17 mouse cellular contexts compared by ENCODE assay signal in genomic region chr4:124526362-124526761, GRCm38 (mm10).
DNase-seq lines count a peak whose midpoint lies in the region; ATAC-seq and TF ChIP-seq lines count a peak whose summit lies in the region.
"Had no signal": no experiment of that assay in that cellular context is flagged by ENCODE, and none has a peak within 500 bp of the region (broad histone marks: within the 10 kb centered on the region; RNA-seq: fewer than 3 reads in every experiment).

No protein-coding gene starts in this region.

- no peak for TF ChIP-seq CTCF in stomach, postnatal 0 days (IDR thresholded peaks at IDR 0.05; ENCODE audit: low read depth)

- no peak overlapping the region for H3K9ac ChIP-seq in limb, embryonic 11.5 days (ENCODE audit: low read length)
- H3K9ac ChIP-seq in stomach, postnatal 0 days (ENCODE audit: low read length), result no peak overlapping the region
- no peak overlapping the region for H3K9ac ChIP-seq in liver, embryonic 11.5 days (ENCODE audit: low read depth, low read length)
- H3K9ac ChIP-seq: forebrain, embryonic 15.5 days; intestine, embryonic 15.5 days; liver, embryonic 14.5 days; midbrain, embryonic 12.5 days had no signal

- DNase-seq in embryo, embryonic 11 days, result peak; percentile 20
- DNase-seq in embryo, embryonic 9.5 days (ENCODE audit: extremely low spot score), result no peak
- peak; percentile 31 for DNase-seq in limb, embryonic 11.5 days (ENCODE audit: low spot score)
- DNase-seq in limb, embryonic 10.5 days (ENCODE audit: low spot score), result no peak
- peak; percentile 66 for DNase-seq in kidney, postnatal 14 days
- peak; percentile 19 to 70 for DNase-seq in lung, postnatal 4 days
- no peak for DNase-seq in stomach, postnatal 0 days (ENCODE audit: low spot score)
- DNase-seq in liver, embryonic 11.5 days (ENCODE audit: low spot score), result no peak
- DNase-seq: adrenal gland, postnatal 25 days; cerebellum, postnatal 10 days had no signal

- H3K4me3 ChIP-seq in limb, embryonic 11.5 days (ENCODE audit: low read depth, low read length), result no peak overlapping the region
- no peak overlapping the region for H3K4me3 ChIP-seq in limb, embryonic 10.5 days
- no peak overlapping the region for H3K4me3 ChIP-seq in stomach, postnatal 0 days (ENCODE audit: low read depth, low read length)
- H3K4me3 ChIP-seq in liver, embryonic 11.5 days (ENCODE audit: low read depth, low read length), result no peak overlapping the region
- H3K4me3 ChIP-seq: embryonic facial prominence, embryonic 10.5 days; erythroblast, embryonic 14.5 days; forebrain, embryonic 15.5 days; intestine, embryonic 15.5 days; midbrain, embryonic 12.5 days; myocyte had no signal

- H3K9me3 ChIP-seq in limb, embryonic 11.5 days (ENCODE audit: control insufficient read depth, low read length), result no peaks in the 10 kb centered on the region
- no peaks in the 10 kb centered on the region for H3K9me3 ChIP-seq in limb, embryonic 10.5 days (replicated peaks)
- H3K9me3 ChIP-seq in stomach, postnatal 0 days (ENCODE audit: control insufficient read depth, low read length), result no peaks in the 10 kb centered on the region
- H3K9me3 ChIP-seq in liver, embryonic 11.5 days (ENCODE audit: control insufficient read depth, low read length), result no peaks in the 10 kb centered on the region
- H3K9me3 ChIP-seq: embryonic facial prominence, embryonic 10.5 days; forebrain, embryonic 15.5 days; intestine, embryonic 15.5 days; midbrain, embryonic 12.5 days had no signal

- 0 out of 2 replicates have a peak, but pooled peaks cover 7% of the 10 kb centered on the region for H3K27me3 ChIP-seq in limb, embryonic 11.5 days (ENCODE audit: control insufficient read depth, insufficient read depth, low read length)
- H3K27me3 ChIP-seq in limb, embryonic 10.5 days (ENCODE audit: low read depth, poor library complexity, severe bottlenecking), result peaks cover 81% of the 10 kb centered on the region
- no peaks in the 10 kb centered on the region for H3K27me3 ChIP-seq in stomach, postnatal 0 days (ENCODE audit: control insufficient read depth, insufficient read depth, low read length)
- peaks cover 10% of the 10 kb centered on the region for H3K27me3 ChIP-seq in liver, embryonic 11.5 days (replicated peaks; ENCODE audit: control insufficient read depth, insufficient read depth, low read length)
- H3K27me3 ChIP-seq: forebrain, embryonic 15.5 days; intestine, embryonic 15.5 days had no signal

- no peak for ATAC-seq in limb, embryonic 11.5 days (ENCODE audit: insufficient number of reproducible peaks, low FRiP score, low TSS enrichment, low read depth)
- no peak for ATAC-seq in stomach, postnatal 0 days (ENCODE audit: low FRiP score, low TSS enrichment)
- ATAC-seq in liver, embryonic 11.5 days (replicated peaks; ENCODE audit: low FRiP score), result no peak
- ATAC-seq: forebrain, embryonic 15.5 days; intestine, embryonic 15.5 days had no signal

- no peak for TF ChIP-seq EP300 in stomach, postnatal 0 days (optimal IDR thresholded peaks at IDR 0.05)

- WGBS in limb, embryonic 11.5 days, result 11% methylated on average over 9 of the region's 9 CpGs
- WGBS in limb, embryonic 10.5 days, result 23% methylated on average over 9 of the region's 9 CpGs
- WGBS in stomach, postnatal 0 days, result 37% methylated on average over 9 of the region's 9 CpGs
- WGBS in liver, embryonic 11.5 days, result 69% methylated on average over 9 of the region's 9 CpGs

- H3K4me2 ChIP-seq in limb, embryonic 11.5 days (ENCODE audit: low read depth, severe bottlenecking), result no peak overlapping the region
- no peak overlapping the region for H3K4me2 ChIP-seq in stomach, postnatal 0 days (replicated peaks; ENCODE audit: low read depth)
- no peak overlapping the region for H3K4me2 ChIP-seq in liver, embryonic 11.5 days
- H3K4me2 ChIP-seq: forebrain, embryonic 15.5 days; intestine, embryonic 15.5 days; midbrain, embryonic 12.5 days had no signal

- no peaks in the 10 kb centered on the region for H3K36me3 ChIP-seq in limb, embryonic 11.5 days (ENCODE audit: control insufficient read depth, insufficient read depth, low read length)
- no peaks in the 10 kb centered on the region for H3K36me3 ChIP-seq in limb, embryonic 10.5 days
- H3K36me3 ChIP-seq in stomach, postnatal 0 days (ENCODE audit: control insufficient read depth, insufficient read depth, low read length), result no peaks in the 10 kb centered on the region
- no peaks in the 10 kb centered on the region for H3K36me3 ChIP-seq in liver, embryonic 11.5 days (ENCODE audit: control insufficient read depth, insufficient read depth, low read length)
- H3K36me3 ChIP-seq: embryonic facial prominence, embryonic 10.5 days; forebrain, embryonic 15.5 days; intestine, embryonic 15.5 days; midbrain, embryonic 12.5 days had no signal

- H3K4me1 ChIP-seq in limb, embryonic 11.5 days (ENCODE audit: control insufficient read depth, insufficient read depth, low read length), result peaks cover 2% of the 10 kb centered on the region; the same call in 1 of the 2 replicates
- peaks cover 23% of the 10 kb centered on the region for H3K4me1 ChIP-seq in limb, embryonic 10.5 days
- no peaks in the 10 kb centered on the region for H3K4me1 ChIP-seq in stomach, postnatal 0 days (replicated peaks; ENCODE audit: control insufficient read depth, insufficient read depth)
- no peaks in the 10 kb centered on the region for H3K4me1 ChIP-seq in liver, embryonic 11.5 days (replicated peaks; ENCODE audit: control insufficient read depth, insufficient read depth, low read length)

- no peak overlapping the region for H3K27ac ChIP-seq in limb, embryonic 11.5 days (replicated peaks; ENCODE audit: low read depth, low read length)
- H3K27ac ChIP-seq in limb, embryonic 10.5 days, result no peak overlapping the region
- no peak overlapping the region for H3K27ac ChIP-seq in stomach, postnatal 0 days (replicated peaks)
- no peak overlapping the region for H3K27ac ChIP-seq in liver, embryonic 11.5 days (ENCODE audit: low read depth, low read length)
- H3K27ac ChIP-seq: embryonic facial prominence, embryonic 10.5 days; forebrain, embryonic 15.5 days; intestine, embryonic 15.5 days; liver, embryonic 14.5 days; midbrain, embryonic 12.5 days had no signal

Comparison
In these comparisons a context has a peak if more than half of its experiments do, and no peak if none do; other contexts are left out.
1. DNase-seq: peak in embryo, embryonic 11 days (single experiment), limb, embryonic 11.5 days (single experiment), kidney, postnatal 14 days (single experiment) and lung, postnatal 4 days (2 of 2); none in embryo, embryonic 9.5 days (single experiment), limb, embryonic 10.5 days (single experiment), stomach, postnatal 0 days (single experiment) and liver, embryonic 11.5 days (single experiment).